Mouse (Mus musculus): ENCODE measurements around the gene Fam129a. TPM values are rescaled to one million over a fixed set of nuclear protein-coding genes. Genes with fewer than 3 reads are reported as not detected.

Fam129a gene
- total and polyA plus RNA-seq, 2 experiments from 2014 or later = 1.7 to 2.6 TPM

- no peaks in the 10 kb centered on the region for H3K36me3 ChIP-seq (ENCODE audit: insufficient read depth, low read length)
- 97% methylated on average over 7 of the region's 7 CpGs for WGBS
- H3K4me3 ChIP-seq (ENCODE audit: low read length) = no peak overlapping the region
- H3K9ac ChIP-seq (replicated peaks; ENCODE audit: low read length) = no peak overlapping the region
- no peak overlapping the region for H3K4me2 ChIP-seq (ENCODE audit: low read depth, low read length)
- H3K9me3 ChIP-seq (ENCODE audit: low read length) = no peaks in the 10 kb centered on the region
- DNase-seq (ENCODE audit: low spot score) (no peak), ATAC-seq (no peak)
- no peaks in the 10 kb centered on the region for H3K27me3 ChIP-seq (ENCODE audit: insufficient read depth, low read length)
- no peak overlapping the region for H3K27ac ChIP-seq
- no peak; the same call in 1 of the 2 replicates for TF ChIP-seq CTCF (IDR thresholded peaks at IDR 0.05; ENCODE audit: low read depth)
- no peaks in the 10 kb centered on the region for H3K4me1 ChIP-seq (ENCODE audit: insufficient read depth, low read length)
Observed at GRCm38 (mm10) chr1:151632567-151633356, 61.8 kb downstream of the Fam129a start.

- WGBS = 88% methylated on average over 3 of the region's 3 CpGs
- no peak for ATAC-seq
- no peak for DNase-seq (ENCODE audit: low spot score)
- Histone ChIP-seq H3K4me2 (ENCODE audit: low read depth, low read length) (no peak overlapping the region), H3K9me3 (ENCODE audit: low read length) (no peaks in the 10 kb centered on the region), H3K4me1 (ENCODE audit: insufficient read depth, low read length) (no peaks in the 10 kb centered on the region), H3K27me3 (ENCODE audit: insufficient read depth, low read length) (no peaks in the 10 kb centered on the region), H3K4me3 (ENCODE audit: low read length) (no peak overlapping the region), H3K9ac (replicated peaks; ENCODE audit: low read length) (no peak overlapping the region), H3K27ac (no peak overlapping the region), H3K36me3 (ENCODE audit: insufficient read depth, low read length) (no peaks in the 10 kb centered on the region)
- no peak for TF ChIP-seq CTCF (IDR thresholded peaks at IDR 0.05; ENCODE audit: low read depth)
Observed at GRCm38 (mm10) chr1:151636637-151637036, 65.7 kb downstream of the Fam129a start.

- H3K36me3 ChIP-seq (ENCODE audit: insufficient read depth, low read length) = no peaks in the 10 kb centered on the region
- no peak overlapping the region for H3K27ac ChIP-seq
- H3K27me3 ChIP-seq (ENCODE audit: insufficient read depth, low read length) = no peaks in the 10 kb centered on the region
- ATAC-seq (no peak), DNase-seq (ENCODE audit: low spot score) (no peak)
- H3K9me3 ChIP-seq (ENCODE audit: low read length) = no peaks in the 10 kb centered on the region
- no peaks in the 10 kb centered on the region for H3K4me1 ChIP-seq (ENCODE audit: insufficient read depth, low read length)
- TF ChIP-seq CTCF (IDR thresholded peaks at IDR 0.05; ENCODE audit: low read depth) = no peak
- no peak overlapping the region for H3K4me3 ChIP-seq (ENCODE audit: low read length)
- no peak overlapping the region for H3K9ac ChIP-seq (replicated peaks; ENCODE audit: low read length)
- no peak overlapping the region for H3K4me2 ChIP-seq (ENCODE audit: low read depth, low read length)
- WGBS = 89% methylated on average over 9 of the region's 9 CpGs
Observed at GRCm38 (mm10) chr1:151637351-151637922, 66.5 kb downstream of the Fam129a start.

GRCm38 (mm10) chr1:151638357-151638756 lies 67.4 kb downstream of the Fam129a start:
- Histone ChIP-seq H3K27me3 (ENCODE audit: insufficient read depth, low read length) (no peaks in the 10 kb centered on the region), H3K4me3 (ENCODE audit: low read length) (no peak overlapping the region), H3K9ac (replicated peaks; ENCODE audit: low read length) (no peak overlapping the region), H3K4me1 (ENCODE audit: insufficient read depth, low read length) (no peaks in the 10 kb centered on the region), H3K9me3 (ENCODE audit: low read length) (no peaks in the 10 kb centered on the region), H3K4me2 (ENCODE audit: low read depth, low read length) (no peak overlapping the region), H3K27ac (no peak overlapping the region), H3K36me3 (ENCODE audit: insufficient read depth, low read length) (no peaks in the 10 kb centered on the region)
- no peak for DNase-seq (ENCODE audit: low spot score)
- ATAC-seq = no peak
- 89% methylated on average over 5 of the region's 5 CpGs for WGBS
- no peak for TF ChIP-seq CTCF (IDR thresholded peaks at IDR 0.05; ENCODE audit: low read depth)

GRCm38 (mm10) chr1:151638770-151639169 lies 67.8 kb downstream of the Fam129a start:
- no peak for ATAC-seq
- TF ChIP-seq CTCF (IDR thresholded peaks at IDR 0.05; ENCODE audit: low read depth) = no peak
- DNase-seq (ENCODE audit: low spot score) = no peak
- Histone ChIP-seq H3K4me3 (ENCODE audit: low read length) (no peak overlapping the region), H3K9me3 (ENCODE audit: low read length) (no peaks in the 10 kb centered on the region), H3K36me3 (ENCODE audit: insufficient read depth, low read length) (no peaks in the 10 kb centered on the region), H3K4me2 (ENCODE audit: low read depth, low read length) (no peak overlapping the region), H3K27ac (no peak overlapping the region), H3K4me1 (ENCODE audit: insufficient read depth, low read length) (no peaks in the 10 kb centered on the region), H3K9ac (replicated peaks; ENCODE audit: low read length) (no peak overlapping the region), H3K27me3 (ENCODE audit: insufficient read depth, low read length) (no peaks in the 10 kb centered on the region)
- WGBS = 95% methylated on average over 2 of the region's 2 CpGs

GRCm38 (mm10) chr1:151646380-151646779 lies 75.4 kb downstream of the Fam129a start:
- no peaks in the 10 kb centered on the region for H3K27me3 ChIP-seq (ENCODE audit: insufficient read depth, low read length)
- TF ChIP-seq CTCF (IDR thresholded peaks at IDR 0.05; ENCODE audit: low read depth) = no peak
- H3K4me1 ChIP-seq (ENCODE audit: insufficient read depth, low read length) = no peaks in the 10 kb centered on the region
- DNase-seq (ENCODE audit: low spot score) (no peak), ATAC-seq (no peak)
- H3K4me2 ChIP-seq (ENCODE audit: low read depth, low read length) = no peak overlapping the region
- no peak overlapping the region for H3K27ac ChIP-seq
- WGBS = 93% methylated on average over 3 of the region's 3 CpGs
- H3K9me3 ChIP-seq (ENCODE audit: low read length) = no peaks in the 10 kb centered on the region
- H3K9ac ChIP-seq (replicated peaks; ENCODE audit: low read length) = no peak overlapping the region
- no peaks in the 10 kb centered on the region for H3K36me3 ChIP-seq (ENCODE audit: insufficient read depth, low read length)
- no peak overlapping the region for H3K4me3 ChIP-seq (ENCODE audit: low read length)

- Histone ChIP-seq H3K9me3 (ENCODE audit: low read length) (no peaks in the 10 kb centered on the region), H3K4me2 (ENCODE audit: low read depth, low read length) (no peak overlapping the region), H3K4me3 (ENCODE audit: low read length) (no peak overlapping the region), H3K27me3 (ENCODE audit: insufficient read depth, low read length) (no peaks in the 10 kb centered on the region), H3K36me3 (ENCODE audit: insufficient read depth, low read length) (no peaks in the 10 kb centered on the region), H3K9ac (replicated peaks; ENCODE audit: low read length) (no peak overlapping the region), H3K4me1 (ENCODE audit: insufficient read depth, low read length) (no peaks in the 10 kb centered on the region), H3K27ac (no peak overlapping the region)
- ATAC-seq (no peak), DNase-seq (ENCODE audit: low spot score) (no peak)
- 96% methylated on average over 4 of the region's 4 CpGs for WGBS
- TF ChIP-seq CTCF (IDR thresholded peaks at IDR 0.05; ENCODE audit: low read depth) = no peak; the same call in 1 of the 2 replicates
Observed at GRCm38 (mm10) chr1:151648099-151648498, 77.1 kb downstream of the Fam129a start.

Data from hindbrain, postnatal 0 days (tissue).